8 mouse cellular contexts compared by ENCODE assay signal in genomic region chr9:41735448-41736233, GRCm38 (mm10).
DNase-seq lines count a peak whose midpoint lies in the region; ATAC-seq and TF ChIP-seq lines count a peak whose summit lies in the region.
"Had no signal": no experiment of that assay in that cellular context is flagged by ENCODE, and none has a peak within 500 bp of the region (broad histone marks: within the 10 kb centered on the region; RNA-seq: fewer than 3 reads in every experiment).

No protein-coding gene starts in this region.

- peak; percentile 26; the same call in 1 of the 2 replicates for TF ChIP-seq POLR2A in brain, embryonic 14.5 days (IDR thresholded peaks at IDR 0.05; ENCODE audit: borderline replicate concordance, extremely low read depth, insufficient read depth, insufficient read length, poor library complexity, severe bottlenecking)
- TF ChIP-seq POLR2A in embryonic fibroblast, embryonic 13.5 days (IDR thresholded peaks at IDR 0.05; ENCODE audit: low read depth, low read length), result peak; percentile 52

- no peaks in the 10 kb centered on the region for H3K36me3 ChIP-seq in heart, embryonic 16.5 days (ENCODE audit: control insufficient read depth, insufficient read depth)
- H3K36me3 ChIP-seq in liver, embryonic 11.5 days (ENCODE audit: control insufficient read depth, insufficient read depth, low read length), result no peaks in the 10 kb centered on the region
- H3K36me3 ChIP-seq in neural tube, embryonic 13.5 days, result no peaks in the 10 kb centered on the region

- peak; percentile 99 for DNase-seq in brain, embryonic 14.5 days (ENCODE audit: low read depth)
- DNase-seq in kidney, postnatal 25 days, result peak; percentile 42 to 55
- DNase-seq in liver, embryonic 11.5 days (ENCODE audit: low spot score), result peak; percentile 34
- no peak for DNase-seq in thymus, adult 18-20 months

- no peak for TF ChIP-seq CTCF in brain, embryonic 14.5 days (IDR thresholded peaks at IDR 0.05; ENCODE audit: borderline replicate concordance, extremely low read depth, insufficient read depth, insufficient read length)
- no peak for TF ChIP-seq CTCF in embryonic fibroblast, embryonic 13.5 days (IDR thresholded peaks at IDR 0.05; ENCODE audit: borderline replicate concordance, insufficient read depth, low read length)

- peak overlapping the region; percentile 100 for H3K27ac ChIP-seq in embryonic fibroblast, embryonic 13.5 days (ENCODE audit: insufficient read depth, low read length)
- H3K27ac ChIP-seq in heart, embryonic 16.5 days (ENCODE audit: low read length), result peak overlapping the region; percentile 88
- peak overlapping the region; percentile 34; the same call in 1 of the 2 replicates for H3K27ac ChIP-seq in liver, embryonic 11.5 days (ENCODE audit: low read depth, low read length)
- peak overlapping the region; percentile 99 for H3K27ac ChIP-seq in neural tube, embryonic 13.5 days (replicated peaks)
- H3K27ac ChIP-seq: macrophage had no signal

- H3K4me2 ChIP-seq in heart, embryonic 16.5 days (ENCODE audit: low read depth, low read length), result peak overlapping the region; percentile 85
- H3K4me2 ChIP-seq in liver, embryonic 11.5 days, result peak overlapping the region; percentile 56
- H3K4me2 ChIP-seq in neural tube, embryonic 13.5 days, result peak overlapping the region; percentile 63

- H3K9me3 ChIP-seq in heart, embryonic 16.5 days (replicated peaks; ENCODE audit: control insufficient read depth, low read length), result no peaks in the 10 kb centered on the region
- H3K9me3 ChIP-seq in liver, embryonic 11.5 days (ENCODE audit: control insufficient read depth, low read length), result no peaks in the 10 kb centered on the region
- no peaks in the 10 kb centered on the region for H3K9me3 ChIP-seq in neural tube, embryonic 13.5 days

- H3K9ac ChIP-seq in heart, embryonic 16.5 days (ENCODE audit: low read length), result peak overlapping the region; percentile 73
- peak overlapping the region; percentile 30; the same call in 1 of the 2 replicates for H3K9ac ChIP-seq in liver, embryonic 11.5 days (ENCODE audit: low read depth, low read length)
- H3K9ac ChIP-seq in neural tube, embryonic 13.5 days, result peak overlapping the region; percentile 78

- WGBS in heart, embryonic 16.5 days, result under 1% methylated on average over 22 of the region's 22 CpGs
- 5% methylated on average over 22 of the region's 22 CpGs for WGBS in liver, embryonic 11.5 days
- under 1% methylated on average over 22 of the region's 22 CpGs for WGBS in neural tube, embryonic 13.5 days

- peaks cover 8% of the 10 kb centered on the region for H3K4me1 ChIP-seq in embryonic fibroblast, embryonic 13.5 days (ENCODE audit: control insufficient read depth, insufficient read depth, low read length)
- peaks cover 13% of the 10 kb centered on the region for H3K4me1 ChIP-seq in heart, embryonic 16.5 days (ENCODE audit: control insufficient read depth, insufficient read depth, low read length)
- H3K4me1 ChIP-seq in liver, embryonic 11.5 days (replicated peaks; ENCODE audit: control insufficient read depth, insufficient read depth, low read length), result no peaks in the 10 kb centered on the region
- peaks cover 28% of the 10 kb centered on the region for H3K4me1 ChIP-seq in neural tube, embryonic 13.5 days (replicated peaks)

- ATAC-seq in heart, embryonic 16.5 days (replicated peaks; ENCODE audit: extremely low read depth, insufficient read depth, low FRiP score), result peak; percentile 91
- ATAC-seq in liver, embryonic 11.5 days (replicated peaks; ENCODE audit: low FRiP score), result no peak
- ATAC-seq in neural tube, embryonic 13.5 days (ENCODE audit: low read depth), result peak; percentile 92

- no peaks in the 10 kb centered on the region for H3K27me3 ChIP-seq in heart, embryonic 16.5 days (ENCODE audit: control insufficient read depth, insufficient read depth, low read length)
- H3K27me3 ChIP-seq in liver, embryonic 11.5 days (replicated peaks; ENCODE audit: control insufficient read depth, insufficient read depth, low read length), result peaks cover 9% of the 10 kb centered on the region; the same call in 1 of the 2 replicates
- no peaks in the 10 kb centered on the region for H3K27me3 ChIP-seq in neural tube, embryonic 13.5 days

- H3K4me3 ChIP-seq in embryonic fibroblast, embryonic 13.5 days (ENCODE audit: insufficient read depth, low read length), result no peak overlapping the region
- peak overlapping the region; percentile 53 for H3K4me3 ChIP-seq in heart, embryonic 16.5 days (ENCODE audit: low read length)
- H3K4me3 ChIP-seq in liver, embryonic 11.5 days (ENCODE audit: low read depth, low read length), result peak overlapping the region; percentile 27
- peak overlapping the region; percentile 38 for H3K4me3 ChIP-seq in neural tube, embryonic 13.5 days

Comparison
In these comparisons a context has a peak if more than half of its experiments do, and no peak if none do; other contexts are left out.
1. DNase-seq: peak in brain, embryonic 14.5 days (single experiment), kidney, postnatal 25 days (2 of 2) and liver, embryonic 11.5 days (single experiment); none in thymus, adult 18-20 months (0 of 2).
2. H3K27ac ChIP-seq: peak in every context shown above with its lines; median percentile 100 in embryonic fibroblast, embryonic 13.5 days; 99 in neural tube, embryonic 13.5 days; 88 in heart, embryonic 16.5 days; 34 in liver, embryonic 11.5 days.
3. Peak in every context shown above with its lines, with median percentiles within 50 percentile points of each other: H3K4me2 ChIP-seq and H3K9ac ChIP-seq.